Mouse (Mus musculus) CD4-positive helper T cell, adult 2 months (primary cell): ENCODE measurements around the gene Cfap77.

ENCODE experiments used
- DNase-seq: peaks from one replicate; pipeline ENCODE4 v3.0.0-alpha.2; 2012; ENCODE audit warnings: low read depth, missing footprints, low spot score

Gene Cfap77

DNA sequence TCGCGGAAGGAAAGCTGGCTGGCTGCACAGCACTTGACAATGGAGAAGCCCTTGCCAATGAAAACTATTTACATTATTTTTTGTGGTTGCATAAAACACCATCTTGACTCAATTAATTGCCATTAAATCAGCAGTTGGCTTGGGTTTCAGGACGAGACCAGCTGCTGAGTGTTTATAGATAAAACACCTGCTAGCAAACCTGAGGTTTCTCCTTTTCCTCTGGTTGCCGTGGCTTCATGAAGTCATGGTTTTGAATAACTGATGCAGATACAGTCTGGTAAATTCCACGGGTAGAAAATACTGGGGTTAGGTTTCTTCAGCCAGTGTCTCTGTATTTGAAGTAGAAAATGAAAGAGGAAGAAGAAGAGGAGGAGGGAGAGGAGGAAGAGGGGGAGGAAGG lies 2.9 kb downstream of the Cfap77 start:
- DNase-seq: no peak

DNA sequence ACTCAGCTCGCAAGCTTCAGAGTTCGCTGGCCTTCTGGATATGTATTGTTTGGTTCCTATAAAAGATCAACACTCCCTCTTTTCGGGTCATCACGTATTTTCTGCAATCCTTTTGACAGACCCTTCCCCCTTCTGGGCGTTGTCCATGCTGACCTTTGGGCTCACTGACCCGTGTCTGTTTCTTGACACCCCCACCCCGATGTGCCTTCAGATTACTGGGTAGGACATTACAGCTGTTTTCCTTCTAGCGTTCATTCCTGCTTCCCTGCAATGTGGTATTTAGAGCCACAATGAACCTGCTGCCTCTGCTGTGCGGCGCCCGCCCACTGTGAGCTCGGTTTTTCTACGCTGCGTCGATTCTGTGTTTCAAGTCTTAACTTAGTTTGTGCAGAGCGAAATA lies 8.7 kb downstream of the Cfap77 start:
- no peak for DNase-seq

DNA sequence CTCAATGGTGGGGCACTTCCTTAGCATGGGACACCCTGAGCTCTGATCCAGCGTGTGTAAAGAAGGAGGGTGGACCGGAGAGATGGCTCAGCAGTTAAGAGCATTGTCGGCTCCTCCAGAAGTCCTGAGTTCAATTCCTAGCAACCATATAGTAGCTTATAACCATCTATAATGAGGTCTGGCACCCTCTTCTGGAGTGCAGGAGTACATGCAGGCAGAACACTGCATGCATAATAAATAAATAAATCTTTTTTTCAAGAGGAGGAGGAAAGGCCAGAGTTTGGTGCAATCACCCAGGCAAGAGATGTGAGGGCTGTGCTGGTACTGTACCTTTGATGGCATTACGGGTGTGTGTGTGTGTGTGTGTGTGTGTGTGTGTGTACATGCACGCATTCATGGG lies 12.7 kb downstream of the Cfap77 start:
- DNase-seq: no peak

DNA sequence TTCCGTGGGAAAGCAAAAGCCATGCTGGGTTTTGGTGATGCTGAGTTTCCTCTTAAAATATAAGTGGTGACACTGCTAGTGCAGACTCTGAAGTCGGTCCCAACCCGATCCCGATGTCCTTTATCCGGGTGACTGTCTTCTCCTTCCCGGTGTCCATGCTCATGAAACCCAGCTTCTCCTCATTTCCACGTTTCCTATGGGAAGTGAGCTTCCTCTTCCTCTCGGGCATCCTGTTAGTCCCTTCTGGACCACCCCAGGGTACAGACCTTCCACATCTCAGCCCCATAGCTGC lies 13.4 kb downstream of the Cfap77 start:
- DNase-seq: no peak

DNA sequence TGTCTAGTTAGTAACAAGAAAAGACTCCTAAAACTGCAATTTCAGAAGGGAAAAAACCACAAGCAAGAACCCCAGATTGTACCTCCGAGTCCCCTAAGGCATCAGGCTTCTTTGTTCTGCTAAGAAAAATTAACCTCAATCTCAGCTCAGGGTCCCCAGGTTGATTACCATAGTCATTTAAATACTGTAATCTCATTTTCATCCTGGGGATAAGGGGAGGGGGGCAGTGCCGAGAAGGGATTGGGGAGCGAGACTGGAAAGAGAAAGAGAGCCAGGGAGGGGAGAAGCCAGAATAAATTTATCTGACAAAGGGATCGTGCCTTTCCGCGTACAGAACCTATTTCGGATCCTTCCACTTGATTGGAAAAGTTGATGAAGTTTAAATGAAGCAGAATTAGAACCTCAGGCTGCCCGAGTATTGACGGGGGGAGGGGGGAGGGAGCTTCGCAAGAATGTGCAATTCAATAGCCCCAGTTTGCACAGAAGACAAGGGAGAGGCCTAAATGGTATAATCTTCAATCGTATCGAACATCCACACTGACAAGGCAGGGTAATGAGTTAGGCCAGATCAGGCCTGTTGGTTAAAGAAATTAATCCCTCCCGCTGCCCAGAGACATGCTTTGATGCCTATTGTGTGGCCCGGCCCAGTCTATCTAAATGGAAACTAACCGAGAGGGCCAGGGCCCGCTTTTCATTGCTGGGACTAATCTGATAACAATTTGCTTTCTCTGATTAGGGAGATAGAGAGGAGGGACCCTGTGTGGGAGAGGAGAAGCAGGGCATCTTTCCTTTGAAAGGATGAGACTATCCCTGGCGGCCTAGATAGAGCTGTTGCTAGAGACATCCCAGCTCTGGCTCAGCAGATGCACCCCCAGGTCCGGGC lies 14.0 kb downstream of the Cfap77 start:
- no peak for DNase-seq

DNA sequence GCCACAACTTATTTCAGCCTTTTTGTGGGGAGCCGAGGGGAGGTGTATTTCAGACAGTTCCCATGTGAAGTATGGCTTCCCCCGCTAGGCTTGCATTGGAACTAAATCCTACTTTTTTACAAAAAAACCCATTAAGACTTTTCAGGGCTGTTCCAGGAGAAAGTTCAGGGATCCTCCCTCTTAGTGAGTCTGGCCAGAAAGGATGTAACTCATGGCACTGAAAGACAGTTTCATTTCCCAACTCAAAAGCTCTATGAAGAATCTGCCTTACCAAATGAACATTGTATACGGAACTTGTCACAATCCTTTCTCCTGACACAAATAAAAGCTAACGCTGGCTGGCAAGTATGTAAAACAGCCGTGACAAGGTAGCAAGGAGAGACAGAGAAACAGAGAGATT lies 15.1 kb downstream of the Cfap77 start:
- DNase-seq: no peak

DNA sequence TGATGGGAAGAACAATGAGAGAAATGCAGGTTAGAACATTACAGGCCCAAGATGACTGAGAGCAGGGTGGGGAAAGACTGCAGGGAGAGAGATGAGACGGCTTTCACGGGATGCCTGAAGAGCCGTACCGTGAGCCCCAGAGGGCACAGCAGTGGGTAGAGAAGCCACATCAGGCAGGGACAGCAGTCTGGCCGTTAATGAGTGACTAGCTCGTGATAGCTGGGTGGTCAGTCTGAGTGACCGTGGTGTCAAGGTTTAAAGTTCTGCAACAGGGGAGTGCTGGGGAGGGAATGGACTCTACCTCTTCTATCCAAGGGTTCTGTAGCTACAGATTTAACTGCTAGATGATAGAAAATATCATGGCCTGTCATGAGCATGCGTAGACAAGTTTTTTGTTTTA lies 19.2 kb downstream of the Cfap77 start:
- DNase-seq: no peak

DNA sequence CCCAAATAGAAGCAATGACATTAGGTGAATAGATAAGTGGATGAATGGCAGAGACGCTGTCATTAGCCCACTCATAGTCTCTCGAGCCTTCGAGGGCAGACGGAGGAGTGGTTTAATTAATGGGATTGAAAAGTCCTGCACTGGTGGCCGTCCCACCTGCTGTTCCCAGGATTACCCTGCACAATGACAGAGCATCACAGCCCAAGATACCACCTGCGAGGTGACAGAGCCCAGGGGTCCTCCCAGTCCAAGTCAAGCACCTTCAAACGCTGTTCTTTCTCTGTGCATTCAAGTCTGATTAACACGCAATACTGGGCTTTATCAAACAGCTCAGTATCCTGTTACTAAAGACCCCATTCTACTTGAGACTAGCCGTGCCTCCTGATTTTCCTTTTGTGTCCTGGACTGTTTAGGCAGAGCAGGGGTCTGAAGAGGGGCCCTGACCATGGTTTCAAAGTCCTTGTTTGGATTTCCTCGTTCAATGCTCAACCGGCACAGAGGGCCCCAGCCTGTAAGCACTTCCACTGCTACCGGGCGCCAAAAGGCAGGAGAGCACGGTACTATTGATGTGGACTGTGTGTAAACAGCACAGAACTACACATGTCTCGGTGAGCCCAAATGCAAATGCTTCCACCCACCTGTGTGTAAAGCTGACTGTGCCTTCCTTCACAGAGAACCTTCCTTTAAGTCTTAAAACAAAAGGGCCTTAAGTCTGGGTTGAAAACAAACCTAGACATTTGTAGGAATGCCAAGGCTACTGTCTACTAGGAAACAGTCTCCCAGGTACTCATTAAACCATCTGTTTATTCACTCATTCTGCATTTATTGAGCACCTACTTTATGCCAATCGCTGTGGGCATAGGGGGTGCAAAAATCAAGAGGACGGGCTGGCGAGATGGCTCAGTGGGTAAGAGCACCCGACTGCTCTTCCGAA lies 20.1 kb downstream of the Cfap77 start:
- DNase-seq: no peak

DNA sequence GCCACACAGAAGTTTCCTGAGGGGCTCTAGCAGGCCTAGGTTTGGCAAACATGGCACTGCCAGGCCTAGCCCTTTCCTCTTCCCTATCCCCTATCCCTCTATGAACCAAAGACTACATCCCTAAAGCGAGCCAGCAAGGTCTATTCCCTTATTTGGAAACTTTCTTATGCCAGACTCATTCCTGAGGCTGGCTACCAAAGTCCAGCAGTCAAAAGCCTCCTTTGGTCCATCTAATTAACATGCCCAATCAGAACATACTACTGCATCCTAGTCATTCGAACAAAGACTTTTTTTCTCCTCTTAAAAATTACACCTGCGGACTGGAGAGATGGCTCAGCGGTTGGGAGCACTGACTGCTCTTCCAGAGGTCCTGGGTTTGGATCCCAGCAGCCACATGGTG lies 22.9 kb downstream of the Cfap77 start:
- no peak for DNase-seq

DNA sequence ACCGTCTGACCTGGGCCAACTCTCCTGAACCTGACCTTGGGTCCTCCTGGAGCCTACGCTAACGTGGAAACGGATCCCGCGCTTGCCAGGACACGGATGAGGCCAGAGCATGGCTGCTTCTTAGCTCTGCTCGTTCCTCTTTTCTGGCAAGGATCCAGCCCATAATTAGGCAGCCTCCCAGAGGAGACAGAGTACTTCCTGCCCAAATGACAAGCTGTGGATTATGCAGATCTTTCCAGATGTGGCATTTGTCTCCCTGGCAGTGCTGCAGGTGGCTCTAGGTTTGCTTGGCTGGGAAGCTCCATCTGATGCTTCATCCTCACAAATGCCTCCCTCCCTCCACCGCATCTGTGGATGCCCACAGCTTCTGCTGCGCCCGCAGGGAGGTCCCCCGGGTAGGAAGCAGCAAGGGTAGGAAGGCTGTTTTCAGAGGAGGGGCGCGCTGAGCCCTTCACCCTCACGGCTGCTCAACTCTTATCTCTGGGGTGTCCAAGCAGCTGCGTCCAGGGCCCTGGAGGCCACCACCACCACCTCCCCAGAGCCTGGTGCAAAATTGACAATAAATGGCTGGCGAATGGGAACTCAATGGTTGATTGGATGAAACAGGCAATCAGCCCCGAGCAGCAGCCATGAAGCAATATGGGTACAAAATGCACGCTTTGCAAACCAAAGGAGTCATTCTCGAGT lies 24.7 kb downstream of the Cfap77 start:
- no peak for DNase-seq

DNA sequence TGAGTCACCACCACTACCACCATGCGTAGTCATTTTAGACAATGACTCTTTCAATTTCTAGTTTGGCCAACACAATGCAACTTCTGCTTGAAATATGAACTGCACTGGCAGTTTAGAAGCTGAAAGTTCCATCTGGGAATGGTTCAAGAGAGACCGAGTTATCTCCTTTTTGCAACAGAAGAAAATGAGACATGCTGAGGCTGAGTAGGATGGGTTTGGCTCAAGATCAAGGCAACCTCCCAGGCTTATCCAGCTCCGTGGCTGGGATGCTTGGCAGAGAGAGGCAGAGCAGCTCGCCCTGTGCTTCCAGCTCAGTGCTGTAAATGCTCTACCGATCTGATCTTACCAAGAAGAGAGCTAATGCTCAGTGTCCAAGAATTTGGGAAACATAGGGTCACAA lies 29.6 kb downstream of the Cfap77 start:
- no peak for DNase-seq

DNA sequence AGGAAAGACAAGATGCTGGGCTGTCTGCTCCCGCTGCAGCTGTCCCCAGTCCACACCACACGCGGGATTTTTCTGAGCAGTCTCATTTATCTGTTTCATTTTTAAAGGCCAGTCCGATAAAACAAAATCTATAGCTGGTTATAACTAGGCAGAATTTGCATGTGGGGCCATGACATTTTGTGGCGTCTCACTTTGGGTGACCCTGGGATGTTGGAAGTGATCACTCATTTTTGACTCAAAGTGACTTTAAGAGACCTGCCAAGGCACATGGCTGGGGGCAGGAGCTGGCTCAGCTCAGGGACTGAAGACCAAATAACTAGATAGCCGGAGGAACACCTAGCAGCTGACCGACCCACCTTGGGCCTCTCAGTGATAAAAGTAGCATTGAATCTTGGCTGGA lies 31.9 kb downstream of the Cfap77 start:
- DNase-seq: no peak

DNA sequence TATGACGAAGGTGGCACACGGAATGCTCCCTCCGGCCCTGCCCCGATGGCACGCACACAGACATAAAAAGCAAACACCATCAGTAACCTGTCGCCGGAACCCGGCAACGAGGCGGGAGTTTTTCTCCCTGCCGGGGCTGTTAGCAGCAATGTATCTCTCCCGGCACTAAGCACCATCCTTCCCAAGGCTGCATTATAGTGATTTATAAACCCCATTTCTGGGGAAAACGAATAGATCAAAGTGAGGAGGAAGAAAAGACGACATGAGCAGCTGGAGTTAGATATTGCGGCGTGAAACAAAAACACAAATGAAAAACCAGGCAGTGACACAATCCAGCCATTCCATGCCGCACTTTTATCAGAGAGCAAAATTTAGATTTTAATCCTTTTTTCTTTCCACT lies 33.8 kb downstream of the Cfap77 start:
- no peak for DNase-seq

DNA sequence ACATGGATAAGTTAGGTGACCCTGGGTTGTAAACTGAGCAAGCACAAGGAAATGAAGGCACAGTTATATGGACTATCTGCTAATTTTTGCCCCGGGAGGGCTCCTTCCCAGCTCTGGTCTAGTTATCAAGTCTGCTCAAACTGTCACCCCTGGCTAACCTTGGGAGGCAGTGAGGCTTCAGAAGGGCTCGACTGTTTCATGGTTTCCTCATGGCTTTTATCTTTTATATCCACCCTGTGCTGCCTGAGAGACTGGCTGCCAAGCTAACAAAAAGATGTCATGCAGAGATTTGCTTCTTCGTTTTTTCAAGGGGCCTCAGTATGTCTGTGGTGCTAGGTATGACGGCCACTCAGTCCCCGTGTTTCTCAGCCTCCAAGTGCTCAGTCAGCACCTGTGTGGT lies 36.2 kb downstream of the Cfap77 start:
- no peak for DNase-seq

DNA sequence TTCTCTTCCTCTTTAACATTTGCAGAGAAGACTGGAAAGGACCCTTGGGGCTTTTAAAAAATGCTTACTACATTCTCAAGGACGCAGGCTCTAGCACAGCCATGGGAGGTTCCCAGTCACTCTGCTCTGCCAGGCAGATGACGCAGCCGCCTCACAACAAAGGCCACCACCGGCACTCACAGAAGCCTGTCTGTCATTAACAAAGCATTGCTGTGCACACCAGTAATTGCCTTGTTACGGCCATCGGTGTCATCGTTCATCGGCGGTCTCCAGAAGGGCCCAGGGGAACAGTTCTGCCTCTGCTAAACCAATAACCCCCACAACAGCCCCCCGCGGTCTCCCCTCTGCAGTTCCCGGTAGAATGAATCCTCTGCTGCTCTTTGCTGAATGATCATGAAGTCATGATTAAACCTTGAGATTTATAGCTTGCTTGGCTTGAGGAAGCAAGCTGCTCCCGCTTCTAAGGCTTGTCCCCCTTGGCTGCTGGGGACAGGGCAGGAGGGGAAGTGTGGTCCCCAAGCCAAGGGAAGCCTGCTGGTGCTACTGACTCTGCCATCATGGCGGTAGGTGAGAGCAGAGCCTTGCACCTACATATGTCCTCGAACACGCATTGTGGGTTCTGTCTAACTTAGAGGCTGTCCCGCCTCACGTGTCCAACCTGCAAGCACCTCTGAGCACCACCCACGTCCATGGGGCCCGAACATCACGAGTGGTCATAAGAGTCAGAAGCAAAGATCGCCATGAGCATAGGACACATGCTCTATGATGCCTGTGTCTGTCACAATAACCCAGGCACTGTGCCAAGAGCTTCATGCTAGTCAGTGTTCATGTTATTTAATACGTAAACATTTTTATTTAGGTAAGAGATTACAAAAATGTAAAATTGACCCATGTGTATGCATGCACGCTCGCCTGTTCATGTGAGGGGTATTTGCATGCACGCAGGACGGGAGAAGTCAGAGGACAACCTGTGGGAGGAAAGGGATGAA lies 38.0 kb downstream of the Cfap77 start:
- DNase-seq: no peak

DNA sequence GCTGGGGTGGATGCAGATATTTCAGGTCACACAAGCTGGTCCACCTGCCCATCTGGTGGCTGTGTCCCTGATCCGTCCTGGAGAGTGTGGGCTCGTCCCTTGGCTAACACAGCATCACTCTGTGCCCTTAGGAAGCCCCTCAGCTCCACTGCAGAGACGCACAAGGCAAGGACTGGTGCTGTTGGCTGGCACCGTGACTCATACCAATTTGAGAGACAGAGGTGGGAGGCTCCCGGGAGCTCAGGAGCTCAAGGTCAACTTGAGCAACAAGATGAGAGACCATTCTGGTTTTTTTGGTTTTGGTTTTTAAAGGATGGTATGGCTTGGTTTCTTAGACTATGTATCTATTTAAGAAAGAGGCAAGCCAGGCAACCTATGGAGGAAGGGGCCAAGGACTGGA lies 42.3 kb downstream of the Cfap77 start:
- DNase-seq: no peak

DNA sequence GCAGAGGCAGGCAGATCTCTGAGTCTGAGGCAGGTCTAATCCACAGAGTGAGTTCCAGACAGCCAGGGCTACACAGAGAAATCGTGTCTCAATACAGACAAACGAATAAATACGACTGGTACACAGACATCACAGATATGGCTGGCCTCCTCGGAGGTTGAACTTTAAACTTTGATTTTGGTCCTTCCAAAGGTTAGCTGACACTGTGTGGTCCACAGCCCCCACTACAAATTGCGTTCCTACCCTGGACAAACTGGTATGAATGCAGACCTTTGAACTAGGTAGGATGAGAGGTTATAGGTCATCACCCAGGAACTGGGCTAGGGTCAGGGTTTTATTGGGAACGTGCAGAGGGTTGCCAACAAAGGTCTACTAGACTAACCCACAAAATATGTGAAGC lies 47.2 kb downstream of the Cfap77 start:
- no peak for DNase-seq

DNA sequence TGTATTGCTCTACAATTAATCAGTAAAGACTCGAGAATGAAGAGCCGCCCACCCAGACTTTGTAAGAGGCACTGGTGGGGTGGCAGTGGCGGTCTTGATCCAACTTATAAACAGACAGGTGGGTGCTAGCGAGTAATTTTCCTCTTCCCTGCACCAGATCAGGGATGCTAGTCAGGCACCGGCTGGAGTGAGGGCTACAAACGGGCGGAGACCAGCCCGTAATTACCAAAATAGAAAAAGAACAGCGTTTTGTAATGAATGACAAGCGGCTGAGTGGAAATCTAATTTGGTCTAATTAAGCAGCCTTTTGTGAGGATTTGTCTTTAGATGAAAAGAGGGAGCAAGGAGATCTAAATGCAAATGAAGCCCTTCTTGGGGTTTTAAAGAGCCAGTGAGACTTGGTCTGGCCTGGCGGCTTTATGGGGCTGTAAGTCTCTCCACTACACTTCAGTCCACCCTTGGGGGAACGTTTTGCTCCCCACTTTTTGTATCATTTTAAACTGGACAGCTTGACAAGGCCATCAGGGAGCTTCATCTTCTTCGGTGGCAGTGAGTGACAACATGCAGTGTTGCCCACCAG lies 48.3 kb downstream of the Cfap77 start:
- no peak for DNase-seq

DNA sequence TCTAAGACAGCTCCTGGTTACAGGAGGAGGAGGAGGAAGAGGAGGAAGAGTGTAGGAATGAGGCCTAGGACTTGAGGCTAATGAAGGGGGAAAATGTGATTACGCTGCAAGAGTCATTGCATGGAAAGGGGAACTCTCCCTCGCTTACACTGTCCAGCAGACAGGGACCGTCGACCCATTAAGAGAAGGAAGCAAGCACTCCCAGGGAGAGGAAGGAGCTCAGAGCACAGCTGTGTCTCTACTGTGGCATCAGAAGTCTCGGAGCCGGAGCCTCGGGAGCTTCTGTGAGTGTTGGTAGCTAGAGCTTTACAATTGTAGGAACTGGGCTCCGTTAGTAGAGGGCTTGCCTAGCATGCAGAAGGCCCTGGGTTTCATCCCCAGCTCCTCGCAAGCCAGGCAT lies 50.8 kb downstream of the Cfap77 start:
- DNase-seq: no peak

DNA sequence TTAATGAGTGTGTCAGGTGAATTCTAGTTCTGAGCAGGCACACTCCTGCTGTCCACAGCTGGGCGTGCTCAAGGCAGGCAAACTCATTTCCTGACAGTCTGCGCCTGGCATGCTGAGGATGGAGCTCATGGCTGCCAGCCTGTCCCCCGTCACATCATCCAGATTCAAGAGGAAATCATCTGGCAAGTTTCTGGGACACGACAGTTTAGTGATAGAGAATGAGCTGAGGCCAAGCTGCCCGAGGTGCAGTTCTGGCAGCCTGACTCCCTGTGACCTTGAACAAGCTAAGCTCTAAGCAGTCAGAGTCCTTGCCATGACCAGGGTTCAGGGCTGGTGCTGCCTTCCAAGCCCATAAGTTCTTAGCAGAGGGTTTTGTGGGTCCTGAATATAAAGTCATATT lies 56.6 kb downstream of the Cfap77 start:
- DNase-seq: no peak
